Mouse (Mus musculus): ENCODE measurements around the gene Tiprl.

GRCm38 (mm10) chr1:165174059-165174616 is 62.7 kb downstream of the Tiprl start:
- TF ChIP-seq CTCF (IDR thresholded peaks at IDR 0.05; ENCODE audit: borderline replicate concordance, control insufficient read depth, extremely low read depth, insufficient read depth, low read length, poor library complexity), result no peak
- no peak for TF ChIP-seq POLR2A (IDR thresholded peaks at IDR 0.05; ENCODE audit: control insufficient read depth, extremely low read depth, insufficient read depth, low read length, poor library complexity)
